Mouse (Mus musculus): ENCODE data around the gene Calcoco2.
"Not testable (repeated sequence)": the region's sequence is repeated elsewhere in the genome, so short reads cannot be mapped to it uniquely, and the experiment has no call there.

Gene Calcoco2

DNA sequence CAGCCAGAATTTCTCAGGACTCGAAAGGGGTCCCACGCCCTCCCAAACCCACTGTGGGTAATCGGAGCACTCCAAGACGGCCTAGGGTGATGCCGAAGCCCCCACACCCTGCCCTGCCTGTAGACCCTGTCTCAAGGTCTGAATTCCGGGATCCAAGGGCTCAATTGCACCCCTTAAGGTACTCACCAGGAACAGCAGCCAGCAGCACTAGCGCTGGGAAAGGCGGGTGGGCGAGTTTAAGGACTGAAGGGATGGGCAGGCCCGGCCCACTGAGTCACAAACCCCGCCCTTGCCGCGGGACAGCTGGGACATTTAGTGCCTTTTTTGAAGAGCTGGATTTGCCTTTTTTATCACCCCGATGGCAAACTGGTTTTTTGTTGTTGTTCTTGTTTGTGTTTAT lies at the start of gene Calcoco2:
Gene Calcoco2, minus strand, starts transcription at position 214 of the 400 bp plus-strand sequence.
- in situ Hi-C loops (cut with MboI, MseI): no loop called here

DNA sequence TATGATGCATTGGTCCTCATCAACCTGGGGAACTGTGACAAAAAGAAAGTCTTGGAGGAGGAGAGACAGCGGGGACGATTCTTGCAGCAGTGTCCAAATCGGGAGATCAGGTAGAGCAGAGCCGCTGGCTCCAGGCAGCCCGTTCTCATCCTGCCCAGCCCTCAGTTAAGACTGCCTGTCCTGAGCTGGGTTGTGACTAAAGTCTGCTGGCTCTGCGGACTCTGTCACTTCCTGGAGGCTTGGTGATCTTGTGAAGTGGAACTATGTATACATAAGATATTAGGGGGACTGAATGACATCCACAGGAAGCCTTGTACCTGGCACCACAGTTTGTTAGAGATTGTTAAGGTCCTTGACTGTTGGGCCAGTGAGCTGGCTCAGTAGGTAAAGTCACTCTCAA lies 35.7 kb upstream of the Calcoco2 start:
- in situ Hi-C loops (cut with MboI, MseI): no loop called here

DNA sequence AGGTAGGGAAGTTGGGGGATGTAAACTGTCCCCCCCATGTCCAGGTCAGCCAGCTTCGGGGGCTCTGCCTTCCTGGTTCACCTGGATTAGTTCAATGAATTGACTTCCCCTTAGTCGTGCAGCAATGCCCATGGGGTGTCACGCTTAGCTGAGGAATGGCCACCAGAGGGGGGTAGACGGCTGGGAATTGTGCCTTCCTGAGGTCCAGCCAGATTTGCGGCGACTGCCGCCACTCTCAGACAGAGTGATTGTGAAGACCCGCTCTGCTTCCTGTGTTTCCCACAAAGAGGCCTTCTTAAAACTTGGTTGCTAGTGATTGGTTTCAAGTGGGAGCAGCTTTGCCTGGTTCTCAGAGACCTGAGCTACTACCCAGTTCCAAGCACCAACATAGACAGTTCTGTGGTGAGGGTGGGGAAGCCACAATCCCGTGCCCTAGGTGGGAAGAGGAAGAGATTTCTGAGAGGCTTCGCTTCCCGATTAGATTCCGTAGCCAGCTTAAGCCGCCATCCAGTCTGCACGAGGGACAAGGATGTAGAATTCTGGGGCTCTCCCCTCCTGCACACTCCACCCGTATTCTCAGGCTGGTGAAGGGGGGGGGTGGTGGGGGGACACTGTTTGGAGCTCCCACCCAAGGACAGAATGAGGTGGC lies 34.0 kb upstream of the Calcoco2 start:
- in situ Hi-C loops (cut with MboI, MseI): no loop called here

DNA sequence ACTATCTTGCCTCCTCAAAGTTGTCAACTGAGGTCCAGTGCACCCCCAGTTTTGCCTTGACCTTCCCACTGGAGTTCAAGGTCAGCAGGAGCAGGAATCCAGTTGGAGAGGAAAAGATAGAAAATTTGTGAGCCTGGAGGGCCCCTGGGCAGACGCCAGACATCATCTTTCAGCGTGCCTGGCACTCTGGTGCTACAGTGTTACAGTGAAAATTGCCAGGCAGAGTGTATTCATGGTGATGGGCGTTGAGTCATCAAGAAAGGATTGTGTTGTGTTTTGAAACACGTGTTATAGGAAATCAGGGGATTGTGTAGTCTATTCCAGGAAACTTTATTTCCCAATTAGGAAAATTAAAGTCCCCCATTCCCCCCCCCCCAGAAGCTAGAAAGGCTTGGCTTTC lies 32.0 kb upstream of the Calcoco2 start:
- in situ Hi-C loops (cut with MboI, MseI): no loop called here

DNA sequence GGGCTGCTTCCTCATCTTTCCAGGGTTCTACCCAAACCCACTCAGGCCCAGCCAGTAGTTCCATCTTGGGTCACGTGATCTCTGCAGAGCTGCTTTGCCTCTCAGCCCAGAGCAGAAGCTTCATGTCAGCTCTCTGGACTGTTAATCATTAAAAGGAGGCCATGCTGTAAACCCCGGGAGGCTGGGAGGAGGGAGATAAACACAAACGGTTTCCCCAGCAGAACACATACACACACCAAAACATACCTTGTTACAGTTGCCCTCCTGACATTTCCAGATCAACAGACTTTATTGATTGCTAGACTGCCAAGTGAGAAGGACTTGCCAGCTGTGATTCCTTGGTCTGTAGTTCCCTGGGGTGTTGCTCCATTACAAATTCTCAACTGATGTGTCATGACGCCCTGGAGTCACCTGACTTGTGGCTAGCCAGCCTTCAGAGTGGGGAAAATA lies 29.0 kb upstream of the Calcoco2 start:
- in situ Hi-C loops (cut with MboI, MseI): no loop called here

DNA sequence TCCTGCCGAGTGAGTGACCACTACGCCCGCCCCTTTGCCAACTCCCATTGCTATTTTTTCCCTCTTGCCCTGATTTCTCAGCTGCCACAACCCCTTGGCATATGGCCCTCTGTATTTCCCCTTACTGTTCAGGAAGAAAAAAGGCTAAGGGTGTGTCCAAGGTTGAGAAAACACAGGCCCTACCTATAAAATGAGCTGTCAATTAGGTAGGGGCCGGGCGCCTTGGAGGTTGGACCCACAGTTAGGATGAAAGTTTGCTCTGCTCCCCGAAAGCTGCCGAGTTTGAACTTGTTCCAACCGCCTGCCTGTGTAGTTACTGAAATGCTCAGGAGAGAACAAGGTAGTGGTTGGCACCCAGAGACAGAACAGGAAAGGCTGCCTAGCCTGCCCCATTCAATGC lies 24.1 kb upstream of the Calcoco2 start:
- in situ Hi-C loops (cut with MboI, MseI): no loop called here

DNA sequence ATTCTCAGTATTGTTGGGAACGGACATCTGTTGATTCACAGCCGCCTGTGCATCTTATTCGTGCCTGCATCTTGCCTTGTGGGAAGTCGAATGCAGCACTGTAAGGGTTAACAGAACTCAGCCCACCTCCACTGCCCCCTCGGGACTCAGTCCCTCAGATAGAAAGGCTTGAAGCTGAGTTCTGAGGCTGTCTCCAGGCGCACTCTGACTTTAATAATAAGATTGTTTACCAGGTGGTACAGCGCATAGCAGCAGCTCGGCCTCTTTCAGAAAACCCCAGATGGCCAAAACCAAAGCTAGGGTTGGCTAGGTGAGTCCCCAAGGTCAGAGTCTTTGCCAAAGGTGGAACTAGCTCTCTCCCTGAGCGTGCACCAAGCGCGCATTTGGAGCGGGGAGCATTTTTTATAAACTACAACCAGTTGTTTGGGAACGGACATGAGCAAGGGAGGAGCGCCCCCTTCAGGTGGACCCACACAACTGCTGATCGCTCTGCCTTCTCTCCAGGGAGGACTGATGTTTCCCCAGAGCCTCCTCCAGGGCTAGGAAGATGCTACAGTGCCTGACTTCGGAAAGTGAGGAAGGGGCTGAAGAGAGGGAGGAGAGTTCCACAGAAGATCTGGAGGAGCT lies 21.6 kb upstream of the Calcoco2 start, which contains the start of gene Ttll6:
Gene Ttll6, plus strand, starts transcription at position 548 of the 627 bp plus-strand sequence.
- in situ Hi-C loops (cut with MboI, MseI): no loop called here

DNA sequence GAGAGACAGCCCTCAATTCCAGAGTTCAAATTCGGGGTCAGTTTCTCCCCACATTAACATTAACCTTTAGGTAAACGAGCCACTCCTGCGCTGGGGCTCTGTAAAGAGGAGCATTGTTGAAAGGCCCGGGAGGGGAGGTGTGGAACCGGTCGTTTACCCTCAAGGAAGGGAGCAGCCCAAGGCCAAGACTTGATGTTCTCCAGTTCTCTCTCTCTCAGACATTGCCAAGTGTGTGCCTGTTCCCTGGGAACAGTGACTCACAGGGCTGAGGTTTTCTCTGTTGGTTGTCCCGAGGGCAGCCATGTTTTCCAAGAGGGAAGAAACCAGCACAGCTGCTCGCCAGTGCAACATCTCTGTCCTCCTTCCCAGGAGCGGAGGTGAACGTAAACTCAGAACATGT lies 18.8 kb upstream of the Calcoco2 start:
- in situ Hi-C loops (cut with MboI, MseI): no loop called here

DNA sequence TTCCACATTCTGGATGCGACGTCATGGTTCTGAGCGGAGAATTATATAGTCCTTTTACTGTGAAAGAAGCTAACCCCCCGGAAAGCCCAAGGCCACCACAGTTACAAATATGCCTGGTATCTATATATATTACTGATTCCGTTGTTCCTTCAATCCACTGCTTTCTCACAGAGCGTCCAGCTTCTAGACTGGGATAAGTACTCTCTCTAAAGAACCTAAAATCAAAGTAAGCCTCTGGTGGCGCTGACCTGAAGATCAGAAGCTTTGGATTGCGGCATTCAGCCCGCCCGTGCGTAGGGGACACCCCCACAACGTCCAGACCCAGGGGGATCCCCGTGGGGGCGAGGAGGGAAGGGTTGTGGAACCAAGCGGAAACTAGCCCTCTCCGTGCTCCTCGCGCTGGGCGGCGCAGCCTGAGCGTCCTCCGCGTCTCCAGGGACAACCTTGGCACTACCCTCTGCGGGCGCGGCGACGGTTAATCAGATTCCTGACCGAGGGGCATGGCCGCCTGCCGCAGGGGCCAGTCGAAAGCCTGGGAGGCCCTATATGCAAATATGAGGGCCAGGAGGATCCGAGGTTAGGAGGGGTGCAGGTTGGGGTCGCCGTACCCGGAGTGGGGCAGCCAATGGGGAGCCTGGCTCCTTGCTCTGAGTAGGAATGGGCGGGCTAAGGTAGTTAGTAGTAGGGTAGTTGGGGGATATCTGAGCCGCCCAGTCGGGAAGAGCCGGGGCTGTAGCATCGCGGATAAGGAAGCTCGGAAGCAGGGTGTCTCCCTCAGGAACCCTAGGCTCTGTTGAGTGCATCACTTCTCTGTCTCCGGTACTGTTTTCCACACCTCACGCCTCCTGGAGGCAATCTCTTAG lies 12.5 kb upstream of the Calcoco2 start:
- in situ Hi-C loops (cut with MboI, MseI): no loop called here

DNA sequence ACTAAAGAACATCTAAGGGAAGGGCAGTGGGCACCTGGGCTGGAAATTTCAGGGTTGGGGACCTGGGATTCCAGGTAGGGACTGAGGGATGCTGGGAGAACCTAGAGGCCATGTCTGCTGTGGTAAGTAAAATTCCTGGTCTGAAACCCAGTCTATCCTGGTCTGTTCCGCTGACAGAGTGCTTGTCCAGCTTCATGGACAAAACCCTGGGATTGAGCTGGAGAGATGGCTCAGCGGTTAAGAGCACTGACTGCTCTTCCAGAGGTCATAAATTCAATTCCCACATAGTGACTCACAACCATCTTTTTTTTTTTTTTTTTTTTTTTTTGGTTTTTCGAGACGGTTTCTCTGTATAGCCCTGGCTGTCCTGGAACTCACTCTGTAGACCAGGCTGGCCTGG lies 11.0 kb upstream of the Calcoco2 start:
- in situ Hi-C loops (cut with MboI, MseI): not testable (repeated sequence)

DNA sequence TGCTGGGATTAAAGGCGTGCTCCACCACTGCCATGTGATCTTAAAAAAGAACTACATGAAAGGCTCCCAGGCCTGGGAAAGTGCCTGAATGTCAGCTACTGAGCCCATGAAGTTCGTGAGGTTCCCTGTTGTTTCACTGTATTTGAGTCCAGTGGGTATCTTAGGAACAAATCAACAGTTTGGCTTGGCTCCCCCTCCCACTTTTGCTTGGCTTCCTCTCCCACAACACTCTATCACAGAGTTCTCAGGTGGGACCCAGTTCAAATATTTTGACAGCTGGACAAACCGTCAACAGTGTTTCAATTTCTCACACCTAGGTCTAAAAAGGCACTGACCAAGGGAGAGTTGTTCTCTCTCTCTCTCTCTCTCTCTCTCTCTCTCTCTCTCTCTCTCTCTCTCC lies 7.6 kb upstream of the Calcoco2 start:
- in situ Hi-C loops (cut with MboI, MseI): no loop called here

DNA sequence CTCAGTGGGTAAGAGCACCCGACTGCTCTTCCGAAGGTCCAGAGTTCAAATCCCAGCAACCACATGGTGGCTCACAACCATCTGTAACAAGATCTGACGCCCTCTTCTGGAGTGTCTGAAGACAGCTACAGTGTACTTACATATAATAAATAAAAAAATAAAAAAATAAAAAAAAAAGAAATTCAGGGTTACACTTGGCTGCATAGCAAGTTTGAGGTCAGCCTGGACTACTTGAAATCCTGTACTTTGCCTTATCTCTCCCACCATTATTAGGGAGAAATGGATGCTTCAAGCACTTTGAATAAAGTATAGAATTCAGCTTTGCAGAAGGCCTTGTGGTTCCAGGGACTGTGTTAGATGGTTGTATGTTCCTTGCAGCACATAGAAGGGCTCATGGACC lies 5.2 kb upstream of the Calcoco2 start:
- in situ Hi-C loops (cut with MboI, MseI): not testable (repeated sequence)

DNA sequence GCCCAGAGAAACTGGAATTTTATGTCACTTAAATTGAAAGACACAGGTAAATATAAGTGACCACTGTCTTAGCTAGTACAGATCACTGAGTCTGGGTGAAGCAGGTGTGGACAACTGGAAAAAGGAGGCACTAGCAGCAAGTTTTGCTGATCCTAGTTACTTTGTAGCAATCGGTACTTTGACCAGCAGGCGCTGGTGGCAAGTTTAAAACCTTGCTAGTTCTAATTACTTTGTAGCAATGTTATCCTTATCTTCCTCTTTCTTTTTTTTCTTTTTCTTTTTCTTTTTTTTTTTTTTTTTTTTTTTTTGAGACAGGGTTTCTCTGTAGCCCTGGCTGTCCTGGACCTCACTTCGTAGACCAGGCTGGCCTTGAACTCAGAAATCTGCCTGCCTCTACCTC lies 4.4 kb upstream of the Calcoco2 start:
- in situ Hi-C loops (cut with MboI, MseI): no loop called here

DNA sequence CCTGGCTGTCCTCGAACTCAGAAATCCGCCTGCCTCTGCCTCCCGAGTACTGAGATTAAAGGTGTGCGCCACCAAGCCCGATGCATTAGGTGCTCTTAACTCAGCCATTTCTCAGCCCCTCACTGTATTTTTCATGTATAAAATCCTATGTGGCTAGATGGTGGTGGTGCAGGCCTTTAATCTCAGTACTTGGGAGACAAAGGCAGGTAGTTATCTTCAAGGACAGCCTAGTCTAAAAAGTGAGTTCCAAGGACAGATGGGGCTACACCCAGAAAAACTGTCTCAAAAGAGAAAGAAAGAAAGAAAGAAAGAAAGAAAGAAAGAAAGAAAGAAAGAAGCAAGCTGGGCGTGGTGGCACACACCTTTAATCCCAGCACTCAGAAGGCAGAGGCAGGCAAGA lies 3.7 kb upstream of the Calcoco2 start:
- in situ Hi-C loops (cut with MboI, MseI): no loop called here

DNA sequence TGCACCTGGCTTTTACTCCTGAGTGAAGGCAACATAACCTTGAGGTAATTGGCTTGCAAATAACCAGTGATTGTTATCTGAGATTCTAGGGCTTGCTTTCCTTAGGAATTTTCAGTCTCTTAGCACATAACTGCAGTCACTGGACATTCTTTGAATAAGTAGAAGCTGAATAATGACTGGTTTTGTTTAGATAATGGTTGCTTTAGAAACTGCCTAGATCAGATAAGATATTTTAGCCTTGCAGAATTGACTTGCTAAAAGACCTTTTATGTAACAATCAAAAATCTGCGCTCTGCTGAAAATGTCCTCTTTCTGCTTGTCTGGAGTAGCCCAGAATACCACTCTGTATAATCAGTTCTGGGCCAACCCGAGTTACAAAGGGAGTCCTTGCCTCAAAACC lies 2.3 kb upstream of the Calcoco2 start:
- in situ Hi-C loops (cut with MboI, MseI): no loop called here

DNA sequence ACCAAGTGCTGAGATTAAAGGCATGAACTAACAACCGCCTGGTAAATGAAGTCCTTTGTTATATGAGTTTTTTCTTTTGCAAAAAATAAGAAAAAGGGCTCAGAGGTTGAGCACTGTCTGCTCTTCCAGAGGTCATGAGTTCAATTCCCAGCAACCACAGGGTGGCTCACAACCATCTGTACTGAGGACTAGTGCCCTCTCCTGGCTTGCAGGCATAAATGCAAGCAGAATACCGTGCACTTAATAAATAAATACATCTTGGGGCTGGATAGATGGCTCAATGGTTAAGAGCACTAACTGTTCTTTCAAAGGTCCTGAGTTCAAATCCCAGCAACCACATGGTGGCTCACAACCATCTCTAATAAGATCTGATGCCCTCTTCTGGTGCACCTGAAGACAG lies 814 bp downstream of the Calcoco2 start:
- in situ Hi-C loops (cut with MboI, MseI): not testable (repeated sequence)

DNA sequence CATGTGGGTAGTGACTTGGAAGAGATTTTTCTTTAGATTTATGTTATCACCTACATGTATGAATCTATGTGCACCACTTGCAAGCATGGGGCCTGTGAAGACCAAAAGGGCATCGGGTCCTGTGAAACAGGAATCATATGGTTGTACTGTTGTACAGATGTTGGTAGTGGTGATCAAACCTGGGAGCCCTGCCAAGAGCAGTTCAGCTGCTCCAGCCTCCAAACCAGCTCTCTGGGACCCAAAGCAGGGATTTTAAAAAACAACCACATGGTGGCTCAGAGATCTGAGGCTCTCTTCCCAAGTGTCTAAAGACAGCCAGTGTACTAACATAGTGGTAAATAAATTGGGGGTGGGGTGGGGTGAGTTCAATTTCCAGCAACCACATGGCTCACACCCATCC lies 3.4 kb downstream of the Calcoco2 start:
- in situ Hi-C loops (cut with MboI, MseI): no loop called here

DNA sequence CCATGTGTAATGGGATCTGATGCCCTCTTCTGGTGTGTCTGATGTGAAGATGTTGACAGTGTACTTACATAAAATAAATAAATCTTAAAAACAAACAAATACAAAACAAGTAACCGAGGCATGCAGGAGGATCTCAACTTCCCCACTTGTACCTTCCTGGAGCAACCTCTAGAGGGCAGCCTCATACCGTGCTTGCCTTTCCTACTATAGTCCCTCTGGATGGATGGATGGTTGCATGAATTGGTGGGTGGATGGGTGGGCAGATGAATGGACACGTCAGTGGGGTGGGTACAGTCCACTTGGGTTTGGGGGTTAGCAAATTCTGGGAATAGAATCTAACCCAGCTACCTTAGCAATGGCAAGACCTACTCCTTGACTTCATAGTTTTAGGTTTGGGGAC lies 18.4 kb downstream of the Calcoco2 start:
- in situ Hi-C loops (cut with MboI, MseI): loop anchor here (10.0 kb wide), 1 partner anchor 141 kb away; no protein-coding TSS in a partner anchor

DNA sequence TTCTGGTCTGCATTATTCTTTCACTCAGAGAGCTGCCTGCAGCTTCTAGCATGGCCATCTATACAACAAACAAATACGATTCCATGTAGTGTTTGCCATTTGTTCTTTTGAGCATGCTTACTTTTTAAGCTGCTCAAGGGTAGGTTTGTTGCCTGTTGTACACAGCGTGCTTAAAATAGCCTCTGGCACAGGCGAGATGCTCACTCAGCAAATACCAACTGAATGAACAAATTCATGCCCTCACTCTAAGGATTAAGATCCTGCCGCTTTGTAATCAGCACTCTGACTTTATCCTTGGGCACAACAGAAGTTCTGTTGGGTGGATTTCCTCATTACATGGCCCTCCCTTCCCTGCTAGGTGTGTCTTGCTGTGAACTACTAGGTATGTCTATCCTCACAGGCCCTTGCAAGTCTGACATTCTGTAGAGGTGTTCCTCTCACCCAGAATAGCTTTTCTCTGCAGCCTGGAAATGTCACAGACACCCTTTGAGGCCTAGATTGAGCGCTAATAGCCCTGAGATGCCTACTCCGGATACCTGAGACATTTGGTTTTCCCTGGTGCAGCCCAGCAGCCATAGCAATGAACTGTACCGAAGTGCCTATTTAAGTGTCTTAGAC lies 19.0 kb downstream of the Calcoco2 start:
- in situ Hi-C loops (cut with MboI, MseI): loop anchor here (10.0 kb wide), 1 partner anchor 142 kb away; no protein-coding TSS in a partner anchor

DNA sequence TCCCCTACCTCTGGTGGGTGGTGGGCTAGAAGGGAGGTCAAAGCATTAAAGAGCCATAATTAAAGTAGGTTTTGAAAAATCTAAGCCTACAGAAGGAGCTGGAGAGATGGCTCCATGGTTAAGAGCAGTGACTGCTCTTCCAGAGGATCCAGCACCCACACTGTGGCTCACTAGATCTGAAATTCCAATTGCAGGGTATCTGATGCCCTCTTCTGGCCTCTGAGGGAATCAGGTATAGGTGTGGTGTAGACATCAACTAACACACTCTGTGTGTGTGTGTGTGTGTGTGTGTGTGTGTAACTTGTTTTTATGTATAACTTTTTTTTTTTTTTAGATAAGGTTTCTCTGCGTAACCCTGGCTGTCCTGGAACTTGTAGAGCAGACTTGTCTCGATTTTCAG lies 20.7 kb downstream of the Calcoco2 start:
- in situ Hi-C loops (cut with MboI, MseI): loop anchor here (10.0 kb wide), 1 partner anchor 144 kb away; no protein-coding TSS in a partner anchor

DNA sequence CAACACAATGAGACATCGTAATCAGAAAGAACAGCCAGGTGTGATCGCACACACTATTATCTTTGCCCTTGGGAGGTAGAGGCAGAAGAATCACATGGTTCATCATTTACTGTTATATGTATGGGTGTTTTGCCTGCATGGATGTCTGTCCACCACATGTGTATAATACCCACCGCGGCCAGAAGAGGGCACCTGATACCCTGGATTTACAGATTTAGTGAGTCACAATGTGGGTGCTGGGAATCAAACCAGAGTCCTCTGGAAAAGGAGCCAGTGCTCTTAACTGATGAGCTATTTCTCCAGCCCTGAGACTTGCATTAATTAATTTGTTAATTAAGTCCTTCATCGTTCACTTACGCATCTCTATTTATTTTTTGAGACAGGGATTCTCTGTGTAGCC lies 23.8 kb downstream of the Calcoco2 start:
- in situ Hi-C loops (cut with MboI, MseI): no loop called here

DNA sequence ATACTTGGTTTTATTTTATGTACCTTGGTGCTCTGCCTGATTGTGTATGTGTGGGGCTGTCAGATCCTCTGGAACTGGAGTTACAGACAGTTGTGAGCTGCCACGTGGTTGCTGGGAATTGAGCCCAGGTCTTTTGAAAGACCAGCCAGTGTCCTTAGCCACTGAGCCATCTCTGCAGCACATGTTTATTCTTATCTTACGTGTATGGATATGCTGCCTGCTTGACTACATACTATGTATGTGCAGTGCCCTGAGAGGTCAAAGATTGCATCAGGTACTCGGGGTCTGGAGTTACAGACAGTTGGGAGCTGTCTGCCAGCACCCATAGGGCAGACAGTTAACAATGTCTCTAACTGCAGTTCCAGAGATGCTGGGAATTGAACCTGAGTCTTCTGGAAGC lies 29.1 kb downstream of the Calcoco2 start:
- in situ Hi-C loops (cut with MboI, MseI): no loop called here
